Mouse (Mus musculus) MEL (cell line): ENCODE results near the gene Susd4. TPM values are rescaled to one million over a fixed set of nuclear protein-coding genes. Genes with fewer than 3 reads are reported as not detected.

Source experiments
- DNase-seq: peaks from one replicate; pipeline ENCODE4 v3.0.0; 2011; ENCODE audit warnings: low read depth, low spot score
- H3K27ac ChIP-seq: 2 replicates; pipeline ENCODE4 v1.5.1; 2012; ENCODE audit warnings: low read depth, mild to moderate bottlenecking, control low read depth, low read length, moderate library complexity; ENCODE audit not compliant: control insufficient read depth
- H3K27me3 ChIP-seq, 2 experiments: fragments of 150-350 bp in 1 of 2; sonication (generic) in 1 of 2; 2 replicates each; pipeline ENCODE4 v1.6.1; 2012; ENCODE audit warnings: low read length in 2 of 2, mild to moderate bottlenecking in 2 of 2, improper control_type of control experiment in 1 of 2, moderate library complexity in 1 of 2; ENCODE audit not compliant: insufficient read depth in 2 of 2, control insufficient read depth in 1 of 2
- H3K36me3 ChIP-seq, 2 experiments: 2 replicates each; pipeline ENCODE4 v1.6.1; 2012 to 2014; ENCODE audit warnings: low read length in 2 of 2, improper control_type of control experiment in 1 of 2, inconsistent platforms in 1 of 2, mild to moderate bottlenecking in 1 of 2; ENCODE audit not compliant: insufficient read depth in 2 of 2, control insufficient read depth in 1 of 2
- H3K4me1 ChIP-seq, 2 experiments: fragments of 150-350 bp in 1 of 2; sonication (generic) in 1 of 2; 2 replicates each; pipeline ENCODE4 v1.6.1; 2012; ENCODE audit warnings: low read length in 2 of 2, improper control_type of control experiment in 1 of 2, mild to moderate bottlenecking in 1 of 2; ENCODE audit not compliant: insufficient read depth in 2 of 2, control insufficient read depth in 1 of 2
- H3K4me3 ChIP-seq, 2 experiments: fragments of 150-350 bp in 1 of 2; sonication (generic) in 1 of 2; 2 replicates each; pipeline ENCODE4 v1.5.1; 2012; ENCODE audit warnings: low read depth in 2 of 2, low read length in 2 of 2, mild to moderate bottlenecking in 2 of 2, moderate library complexity in 2 of 2, control low read depth in 1 of 2, improper control_type of control experiment in 1 of 2; ENCODE audit not compliant: control insufficient read depth in 1 of 2, insufficient read depth in 1 of 2
- H3K79me2 ChIP-seq: 2 replicates; pipeline ENCODE4 v1.6.1; 2012; ENCODE audit warnings: mild to moderate bottlenecking, low read length, moderate library complexity; ENCODE audit not compliant: control insufficient read depth, poor library complexity, insufficient read depth
- H3K9ac ChIP-seq: 2 replicates; pipeline ENCODE4 v1.6.1; 2012; ENCODE audit warnings: low read depth, mild to moderate bottlenecking, control low read depth, low read length, moderate library complexity; ENCODE audit not compliant: control insufficient read depth, poor library complexity, severe bottlenecking
- H3K9me3 ChIP-seq: fragments of 150-350 bp; sonication (generic); replicated peaks from 2 replicates; pipeline ENCODE4 v1.6.1; 2012; ENCODE audit warnings: mild to moderate bottlenecking, low read length, improper control_type of control experiment, moderate library complexity; ENCODE audit not compliant: insufficient read depth
- BHLHE40 ChIP-seq: IDR thresholded peaks from 2 replicates; pipeline ENCODE4 v1.6.1; 2012; ENCODE audit warnings: low read depth, mild to moderate bottlenecking, inconsistent platforms, low read length, improper control_type of control experiment, borderline replicate concordance
- CHD1 ChIP-seq: IDR thresholded peaks from 2 replicates; pipeline ENCODE4 v1.6.1; 2012; ENCODE audit warnings: low read depth, mild to moderate bottlenecking, inconsistent platforms, low read length, improper control_type of control experiment
- CHD2 ChIP-seq: IDR thresholded peaks from 2 replicates; pipeline ENCODE4 v1.6.1; 2011; ENCODE audit warnings: low read length, improper control_type of control experiment
- ELF1 ChIP-seq: IDR thresholded peaks from 2 replicates; pipeline ENCODE4 v1.6.1; 2014; ENCODE audit warnings: low read depth, mild to moderate bottlenecking, inconsistent platforms, low read length, improper control_type of control experiment, moderate library complexity
- EP300 ChIP-seq, 2 experiments: IDR thresholded peaks; 2 replicates each; pipeline ENCODE4 v1.6.1; 2011; ENCODE audit warnings: improper control_type of control experiment in 2 of 2, low read length in 2 of 2, low read depth in 1 of 2, mild to moderate bottlenecking in 1 of 2
- HCFC1 ChIP-seq: IDR thresholded peaks from 2 replicates; pipeline ENCODE4 v1.6.1; 2012; ENCODE audit warnings: low read depth, mild to moderate bottlenecking, inconsistent platforms, low read length, improper control_type of control experiment, moderate library complexity
- KAT2A ChIP-seq: conservative IDR thresholded peaks from 2 replicates; pipeline ENCODE4 v1.6.1; 2012; ENCODE audit warnings: low read depth, low read length, improper control_type of control experiment, inconsistent platforms
- MAFK ChIP-seq: IDR thresholded peaks from 2 replicates; pipeline ENCODE4 v1.6.1; 2011; ENCODE audit warnings: low read depth, mild to moderate bottlenecking, low read length, improper control_type of control experiment, borderline replicate concordance
- MAZ ChIP-seq: IDR thresholded peaks from 2 replicates; pipeline ENCODE4 v1.6.1; 2012; ENCODE audit warnings: low read depth, mild to moderate bottlenecking, inconsistent platforms, low read length, improper control_type of control experiment
- MEF2A ChIP-seq: IDR thresholded peaks from 2 replicates; pipeline ENCODE4 v1.6.1; 2014; ENCODE audit warnings: low read depth, mild to moderate bottlenecking, inconsistent platforms, low read length, improper control_type of control experiment; ENCODE audit not compliant: poor library complexity, insufficient replicate concordance, severe bottlenecking; ENCODE audit errors: extremely low read depth
- MYB ChIP-seq: IDR thresholded peaks from 2 replicates; pipeline ENCODE4 v1.6.1; 2011; ENCODE audit warnings: mild to moderate bottlenecking, low read depth, low read length, improper control_type of control experiment
- MYC ChIP-seq: IDR thresholded peaks from 2 replicates; pipeline ENCODE4 v1.6.1; 2011; ENCODE audit warnings: low read depth, mild to moderate bottlenecking, low read length, improper control_type of control experiment, moderate library complexity
- NELFE ChIP-seq: IDR thresholded peaks from 2 replicates; pipeline ENCODE4 v1.6.1; 2011; ENCODE audit warnings: low read depth, low read length, improper control_type of control experiment
- NRF1 ChIP-seq: IDR thresholded peaks from 2 replicates; pipeline ENCODE4 v1.6.1; 2014; ENCODE audit warnings: low read depth, mild to moderate bottlenecking, inconsistent platforms, low read length, improper control_type of control experiment, moderate library complexity; ENCODE audit not compliant: poor library complexity, insufficient read depth, severe bottlenecking
- POLR2AphosphoS2 ChIP-seq: IDR thresholded peaks from 2 replicates; pipeline ENCODE4 v1.6.1; 2011; ENCODE audit warnings: low read length, improper control_type of control experiment
- SIN3A ChIP-seq: IDR thresholded peaks from 2 replicates; pipeline ENCODE4 v1.6.1; 2012; ENCODE audit warnings: low read length, improper control_type of control experiment, inconsistent platforms
- SMC3 ChIP-seq: IDR thresholded peaks from 2 replicates; pipeline ENCODE4 v1.6.1; 2011; ENCODE audit warnings: low read depth, low read length, improper control_type of control experiment
- TAL1 ChIP-seq: IDR thresholded peaks from 2 replicates; pipeline ENCODE4 v1.6.1; 2012; ENCODE audit warnings: mild to moderate bottlenecking, inconsistent platforms, low read length, moderate library complexity, mixed read lengths
- TBP ChIP-seq: IDR thresholded peaks from 2 replicates; pipeline ENCODE4 v1.8.0; 2011; ENCODE audit warnings: low read depth, low read length, improper control_type of control experiment
- UBTF ChIP-seq: IDR thresholded peaks from 2 replicates; pipeline ENCODE4 v1.6.1; 2012; ENCODE audit warnings: low read depth, mild to moderate bottlenecking, inconsistent platforms, low read length, improper control_type of control experiment, moderate library complexity, borderline replicate concordance; ENCODE audit not compliant: insufficient read depth
- polyA plus RNA-seq, 2 experiments: library from polyadenylated mRNA; stranded (reverse) in 1 of 2; unstranded in 1 of 2; fragments of >175 nt in 1 of 2; fragments of >200 nt in 1 of 2; gene quantifications; 2 replicates each; pipeline versions ENCODE4 v1.2.1 to v1.2.4; 2012; ENCODE audit warnings: low replicate concordance in 2 of 2, low read depth in 1 of 2; ENCODE audit not compliant: insufficient read length in 2 of 2, insufficient read depth in 1 of 2, missing spikeins in 1 of 2
- total RNA-seq: library from RNA; depleted of rRNA; stranded (reverse); fragments of 300-350 nt; gene quantifications from 2 replicates; pipeline ENCODE4 v1.2.3, GENCODE M21; 2012

The Susd4 gene
- total and polyA plus RNA-seq, 3 experiments: not detected

- no peak overlapping the region for H3K27ac ChIP-seq
- no peaks in the 10 kb centered on the region for H3K79me2 ChIP-seq
- peaks cover 0 to 4% of the 10 kb centered on the region in 2 experiments; a peak in 2 of 4 replicates for H3K36me3 ChIP-seq
- H3K4me3 ChIP-seq: no peak overlapping the region
- H3K9ac ChIP-seq: no peak overlapping the region; the same call in 1 of the 2 replicates
- H3K4me1 ChIP-seq: peaks cover 0 to 7% of the 10 kb centered on the region in 2 experiments; a peak in 2 of 4 replicates
- no peaks in the 10 kb centered on the region for H3K9me3 ChIP-seq
- H3K27me3 ChIP-seq: no peaks in the 10 kb centered on the region
- DNase-seq: no peak
- TF ChIP-seq NRF1 (no peak), BHLHE40 (no peak), SMC3 (no peak), TBP (no peak), SIN3A (no peak), HCFC1 (no peak), POLR2AphosphoS2 (no peak), CHD1 (no peak), MYB (no peak), EP300 (IDR thresholded peaks at IDR 0.05; ENCODE audit: low read depth in 1 of 2, low read length in 2 of 2) (no peak), MAZ (no peak)
Measured at GRCm38 (mm10) chr1:182909066-182909465, 145.4 kb downstream of the Susd4 start.

- no peak for DNase-seq
- no peaks in the 10 kb centered on the region for H3K79me2 ChIP-seq
- H3K4me1 ChIP-seq: peaks cover 0 to 7% of the 10 kb centered on the region in 2 experiments; a peak in 2 of 4 replicates
- no peak overlapping the region for H3K27ac ChIP-seq
- H3K36me3 ChIP-seq: peaks cover 0 to 4% of the 10 kb centered on the region in 2 experiments; a peak in 2 of 4 replicates
- H3K9ac ChIP-seq: no peak overlapping the region
- H3K4me3 ChIP-seq: no peak overlapping the region
- no peaks in the 10 kb centered on the region for H3K9me3 ChIP-seq
- no peaks in the 10 kb centered on the region for H3K27me3 ChIP-seq
- TF ChIP-seq MEF2A (no peak), NELFE (no peak), MYC (no peak), MAFK (no peak), ELF1 (no peak), TAL1 (no peak), KAT2A (no peak), HCFC1 (no peak), UBTF (no peak), EP300 (IDR thresholded peaks at IDR 0.05; ENCODE audit: low read depth in 1 of 2, low read length in 2 of 2) (no peak), CHD2 (no peak)
Measured at GRCm38 (mm10) chr1:182909596-182909995, 145.9 kb downstream of the Susd4 start.
